Mouse (Mus musculus): ENCODE measurements around the gene Caprin1.

Gene Caprin1

GRCm38 (mm10) chr2:103730999-103731398 is 66.5 kb downstream of the Caprin1 start:
- no peak for DNase-seq (ENCODE audit: low read depth, low spot score)

GRCm38 (mm10) chr2:103728027-103728540 is 69.4 kb downstream of the Caprin1 start:
- no peak for DNase-seq (ENCODE audit: low read depth, low spot score)

GRCm38 (mm10) chr2:103724521-103724920 is 72.9 kb downstream of the Caprin1 start:
- DNase-seq (ENCODE audit: low read depth, low spot score) = no peak

GRCm38 (mm10) chr2:103719292-103719646 is 78.2 kb downstream of the Caprin1 start:
- DNase-seq (ENCODE audit: low read depth, low spot score) = no peak

- peak; percentile 39 for DNase-seq (ENCODE audit: low read depth, low spot score)
These were observed 78.7 kb downstream of the Caprin1 start for GRCm38 (mm10) chr2:103718594-103719291.

- DNase-seq (ENCODE audit: low read depth, low spot score) = no peak
These were observed 83.0 kb downstream of the Caprin1 start for GRCm38 (mm10) chr2:103714412-103714811.

GRCm38 (mm10) chr2:103713831-103714230 is 83.6 kb downstream of the Caprin1 start:
- DNase-seq (ENCODE audit: low read depth, low spot score) = no peak
